Mouse (Mus musculus) hindbrain, embryonic 15.5 days (tissue): ENCODE measurements around the gene Fbxo39. TPM values are rescaled to one million over a fixed set of nuclear protein-coding genes. Genes with fewer than 3 reads are reported as not detected.

Experiments used
- ATAC-seq: fragments of 200-750 bp; cut with Nextera tagmentation; 2 replicates; pipeline ENCODE4 v1.8.0; 2017; ENCODE audit warnings: low read depth, moderate number of reproducible peaks, moderate TSS enrichment; ENCODE audit not compliant: low FRiP score
- H3K27ac ChIP-seq: fragments of 300-500 bp; sonication (generic); replicated peaks from 2 replicates; pipeline ENCODE4 v1.5.1; 2015; ENCODE audit warnings: mild to moderate bottlenecking, inconsistent platforms
- H3K27me3 ChIP-seq: fragments of 300-500 bp; sonication (generic); 2 replicates; pipeline ENCODE4 v1.6.1; 2015; ENCODE audit warnings: control low read depth, inconsistent platforms
- H3K36me3 ChIP-seq: fragments of 300-500 bp; sonication (generic); 2 replicates; pipeline ENCODE4 v1.6.1; 2015; ENCODE audit warnings: control low read depth, inconsistent platforms
- H3K4me1 ChIP-seq: fragments of 300-500 bp; sonication (generic); replicated peaks from 2 replicates; pipeline ENCODE4 v1.6.1; 2015; ENCODE audit warnings: control low read depth, inconsistent platforms
- H3K4me2 ChIP-seq: fragments of 300-500 bp; sonication (generic); 2 replicates; pipeline ENCODE4 v1.6.1; 2015; ENCODE audit warnings: moderate library complexity, mild to moderate bottlenecking, inconsistent platforms
- H3K4me3 ChIP-seq: fragments of 300-500 bp; sonication (generic); 2 replicates; pipeline ENCODE4 v1.5.1; 2015; ENCODE audit warnings: mild to moderate bottlenecking, inconsistent platforms
- H3K9ac ChIP-seq: fragments of 300-500 bp; sonication (generic); 2 replicates; pipeline ENCODE4 v1.6.1; 2015; ENCODE audit warnings: inconsistent platforms
- H3K9me3 ChIP-seq: fragments of 300-500 bp; sonication (generic); 2 replicates; pipeline ENCODE4 v1.6.1; 2016; ENCODE audit warnings: control low read depth, inconsistent platforms
- WGBS: fragments of 180-500 bp; shearing (Covaris S2); methylation state at CpG from one replicate; pipeline ENCODE4 v1.1.7; 2015; 5-methylcytosine and 5-hydroxymethylcytosine counted together
- polyA plus RNA-seq: library from polyadenylated mRNA; unstranded; fragments of >200 nt; fragmentation: Nextera tagmentation; extraction: Ambion mirVana; gene quantifications from 2 replicates; pipeline ENCODE4 v1.2.1, GENCODE M21; 2015

Gene Fbxo39
- polyA plus RNA-seq, result not detected in 2 replicates

- H3K36me3 ChIP-seq, result no peaks in the 10 kb centered on the region
Measured at GRCm38 (mm10) chr11:72314151-72314895, at the start of gene Fbxo39. Gene Fbxo39 (plus strand): TSS chr11:72314444.

GRCm38 (mm10) chr11:72265483-72265882 lies 48.8 kb upstream of the Fbxo39 start:
- Histone ChIP-seq H3K4me3 (peak overlapping the region; percentile 45; the same call in 1 of the 2 replicates), H3K4me2 (peak overlapping the region; percentile 84), H3K4me1 (peaks cover 19% of the 10 kb centered on the region), H3K9me3 (no peaks in the 10 kb centered on the region), H3K36me3 (no peaks in the 10 kb centered on the region), H3K9ac (no peak overlapping the region), H3K27me3 (peaks cover 15% of the 10 kb centered on the region), H3K27ac (no peak overlapping the region)
- 10% methylated on average over 11 of the region's 11 CpGs for WGBS
- peak; percentile 39; the same call in 1 of the 2 replicates for ATAC-seq

More at GRCm38 (mm10) chr11:72314151-72314895, at the start of gene Fbxo39:
- Histone ChIP-seq H3K4me2 (peak within 1 kb of the TSS; percentile 65), H3K4me3 (peak within 1 kb of the TSS; percentile 37), H3K27me3 (peaks cover 20% of the 10 kb centered on the region), H3K27ac (no peak within 1 kb of the TSS), H3K9ac (peak within 1 kb of the TSS; percentile 31; the same call in 1 of the 2 replicates), H3K4me1 (peaks cover 4% of the 10 kb centered on the region), H3K9me3 (no peaks in the 10 kb centered on the region)
- 11% methylated on average over 42 of the region's 42 CpGs for WGBS
- no peak for ATAC-seq

GRCm38 (mm10) chr11:72266207-72266959 lies 47.9 kb upstream of the Fbxo39 start:
- Histone ChIP-seq H3K36me3 (no peaks in the 10 kb centered on the region), H3K27ac (no peak overlapping the region; the same call in 1 of the 2 replicates), H3K4me2 (peak overlapping the region; percentile 84), H3K9me3 (no peaks in the 10 kb centered on the region), H3K27me3 (peaks cover 15% of the 10 kb centered on the region), H3K4me3 (peak overlapping the region; percentile 45), H3K4me1 (peaks cover 19% of the 10 kb centered on the region), H3K9ac (peak overlapping the region; percentile 39)
- WGBS, result 2% methylated on average over 46 of the region's 46 CpGs
- peak; percentile 91 for ATAC-seq

DNA sequence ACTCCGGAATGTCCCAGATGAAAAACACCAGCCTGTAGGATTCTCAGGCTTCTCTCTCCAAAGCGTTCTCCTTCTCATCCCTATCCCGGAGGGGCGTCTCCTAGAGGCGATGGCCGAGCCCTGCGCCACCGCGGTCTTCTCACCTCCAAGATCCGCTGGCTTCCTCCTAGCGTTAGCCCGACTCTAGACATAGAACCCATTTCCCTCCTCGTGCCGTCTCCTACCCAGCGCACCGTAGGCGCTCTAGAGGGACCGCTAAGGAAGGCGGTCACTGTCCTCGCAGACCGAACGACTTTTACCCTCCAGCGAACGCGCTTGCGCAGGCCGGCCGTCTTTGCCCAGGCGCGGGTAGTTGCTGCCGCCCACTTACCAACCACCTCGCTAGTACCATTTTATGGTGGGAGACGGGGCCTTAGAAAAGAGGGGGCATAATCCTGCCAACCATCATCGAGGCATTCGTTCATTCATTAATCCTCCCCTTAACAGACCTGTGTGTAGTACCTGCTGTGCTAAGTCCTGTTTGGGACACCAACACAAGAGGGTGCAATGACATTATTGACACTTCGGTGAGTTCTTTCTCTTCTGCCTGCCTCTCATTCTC lies 47.2 kb upstream of the Fbxo39 start, which contains the start of gene Slc13a5:
Gene Slc13a5, minus strand, starts transcription at position 263 of the 601 bp plus-strand sequence.
- Histone ChIP-seq H3K4me3 (peak within 1 kb of the TSS; percentile 45), H3K9me3 (no peaks in the 10 kb centered on the region), H3K4me2 (peak within 1 kb of the TSS; percentile 84), H3K4me1 (peaks cover 19% of the 10 kb centered on the region), H3K27ac (no peak within 1 kb of the TSS; the same call in 1 of the 2 replicates), H3K36me3 (no peaks in the 10 kb centered on the region), H3K27me3 (peaks cover 15% of the 10 kb centered on the region), H3K9ac (peak within 1 kb of the TSS; percentile 39)
- ATAC-seq, result peak; percentile 70; the same call in 1 of the 2 replicates
- WGBS, result 2% methylated on average over 36 of the region's 36 CpGs

GRCm38 (mm10) chr11:72271761-72272160 lies 42.5 kb upstream of the Fbxo39 start:
- Histone ChIP-seq H3K4me1 (peaks cover 5% of the 10 kb centered on the region), H3K36me3 (no peaks in the 10 kb centered on the region), H3K27ac (no peak overlapping the region), H3K9me3 (no peaks in the 10 kb centered on the region), H3K27me3 (no peaks in the 10 kb centered on the region), H3K4me2 (no peak overlapping the region), H3K9ac (no peak overlapping the region), H3K4me3 (no peak overlapping the region)
- WGBS, result 75% methylated on average over 1 of the region's 1 CpGs
- no peak for ATAC-seq

DNA sequence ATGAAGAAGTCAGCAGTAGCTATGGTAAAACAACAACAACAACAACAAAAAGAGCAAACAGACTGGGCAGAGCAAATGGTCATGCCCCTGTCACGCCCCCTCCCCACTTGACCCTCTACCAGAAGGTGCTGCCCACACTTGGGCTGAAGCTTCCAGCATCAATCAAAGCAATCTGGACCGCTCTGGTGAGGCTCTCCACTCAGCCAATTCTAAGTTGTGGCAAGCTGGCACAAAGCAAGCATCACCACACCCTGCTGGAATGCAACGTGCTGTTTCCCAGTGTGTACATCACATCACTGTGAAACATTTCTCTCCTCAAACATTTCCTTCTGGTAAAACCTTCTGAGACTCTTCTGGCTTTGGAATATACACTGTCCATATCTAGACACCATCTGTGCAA lies 40.9 kb upstream of the Fbxo39 start:
- no peaks in the 10 kb centered on the region for H3K36me3 ChIP-seq
- no peaks in the 10 kb centered on the region for H3K9me3 ChIP-seq
- no peaks in the 10 kb centered on the region for H3K27me3 ChIP-seq
- H3K9ac ChIP-seq, result no peak overlapping the region
- WGBS, result 70% methylated on average over 3 of the region's 3 CpGs
- H3K4me2 ChIP-seq, result no peak overlapping the region
- no peak overlapping the region for H3K4me3 ChIP-seq
- no peak overlapping the region for H3K27ac ChIP-seq
- no peaks in the 10 kb centered on the region for H3K4me1 ChIP-seq
- ATAC-seq, result no peak

DNA sequence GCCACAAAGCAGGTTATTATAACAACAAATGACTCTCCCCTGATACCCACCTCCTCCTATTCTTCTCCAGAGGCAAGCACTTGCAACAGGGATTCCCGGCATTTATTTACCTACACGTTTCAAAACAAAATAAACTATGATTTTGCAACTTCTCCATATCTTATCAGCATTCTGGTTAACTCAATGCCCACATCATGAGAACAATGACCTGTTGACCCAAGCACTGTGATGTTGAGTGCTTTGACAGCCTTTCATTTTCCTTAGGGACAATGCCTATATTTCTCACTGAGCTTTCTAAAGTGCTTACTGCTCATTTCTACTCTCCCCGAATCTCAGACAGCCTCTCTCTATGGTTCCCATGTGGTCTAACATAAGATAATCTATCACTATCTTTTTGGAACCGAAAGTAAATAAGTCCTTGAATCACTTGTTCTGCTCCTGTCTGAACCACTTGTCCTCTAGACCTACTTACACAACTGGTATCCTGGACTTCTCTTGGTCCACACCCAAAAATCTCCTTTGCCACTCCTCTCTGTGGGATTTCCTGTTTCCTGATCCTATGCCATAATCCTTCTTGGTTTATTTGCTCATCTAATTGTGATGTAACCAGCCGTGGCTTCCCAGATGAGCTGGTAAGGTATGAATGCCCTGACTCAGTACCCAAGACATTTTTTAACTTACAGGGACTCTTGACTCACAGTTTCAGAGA lies 32.9 kb upstream of the Fbxo39 start:
- Histone ChIP-seq H3K4me3 (no peak overlapping the region), H3K4me1 (no peaks in the 10 kb centered on the region), H3K27ac (no peak overlapping the region), H3K4me2 (no peak overlapping the region), H3K27me3 (no peaks in the 10 kb centered on the region), H3K9me3 (no peaks in the 10 kb centered on the region), H3K36me3 (no peaks in the 10 kb centered on the region), H3K9ac (no peak overlapping the region)
- 90% methylated on average over 5 of the region's 5 CpGs for WGBS
- no peak for ATAC-seq

DNA sequence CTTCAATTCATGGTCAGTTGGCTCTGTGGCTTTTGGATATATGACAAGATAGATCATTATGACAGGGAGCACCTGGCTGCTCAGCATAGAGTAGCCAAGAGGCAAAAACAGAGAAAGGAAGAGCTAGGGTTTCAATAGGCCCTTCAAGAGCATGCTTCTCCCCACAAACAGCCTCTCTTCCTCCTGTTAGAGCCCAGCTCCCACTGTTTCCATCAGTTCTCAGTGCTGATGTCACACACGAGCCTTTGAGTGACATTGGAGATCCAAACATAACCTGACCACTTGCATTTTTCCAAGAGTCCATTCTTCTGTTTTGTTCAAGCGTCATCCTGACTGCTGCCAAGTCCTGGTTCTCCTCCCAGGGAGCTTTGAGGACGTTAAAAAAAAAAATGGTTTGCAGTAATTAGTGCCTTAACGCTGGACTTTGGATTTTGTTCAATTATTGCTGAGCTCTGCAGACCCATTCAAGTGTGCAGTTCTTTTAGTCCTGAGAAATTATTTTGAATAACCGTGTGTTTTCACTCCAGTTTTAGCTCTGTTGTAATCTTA lies 32.3 kb upstream of the Fbxo39 start:
- H3K4me1 ChIP-seq, result no peaks in the 10 kb centered on the region
- ATAC-seq, result no peak
- no peak overlapping the region for H3K27ac ChIP-seq
- H3K4me3 ChIP-seq, result no peak overlapping the region
- WGBS, result 56% methylated on average over 5 of the region's 5 CpGs
- H3K9me3 ChIP-seq, result no peaks in the 10 kb centered on the region
- no peak overlapping the region for H3K9ac ChIP-seq
- no peaks in the 10 kb centered on the region for H3K36me3 ChIP-seq
- no peaks in the 10 kb centered on the region for H3K27me3 ChIP-seq
- H3K4me2 ChIP-seq, result no peak overlapping the region

GRCm38 (mm10) chr11:72283486-72284224 lies 30.6 kb upstream of the Fbxo39 start:
- Histone ChIP-seq H3K4me3 (no peak overlapping the region), H3K27ac (no peak overlapping the region), H3K4me2 (no peak overlapping the region), H3K36me3 (no peaks in the 10 kb centered on the region), H3K9ac (no peak overlapping the region), H3K9me3 (no peaks in the 10 kb centered on the region), H3K27me3 (no peaks in the 10 kb centered on the region), H3K4me1 (no peaks in the 10 kb centered on the region)
- no peak for ATAC-seq
- WGBS, result 91% methylated on average over 16 of the region's 16 CpGs

DNA sequence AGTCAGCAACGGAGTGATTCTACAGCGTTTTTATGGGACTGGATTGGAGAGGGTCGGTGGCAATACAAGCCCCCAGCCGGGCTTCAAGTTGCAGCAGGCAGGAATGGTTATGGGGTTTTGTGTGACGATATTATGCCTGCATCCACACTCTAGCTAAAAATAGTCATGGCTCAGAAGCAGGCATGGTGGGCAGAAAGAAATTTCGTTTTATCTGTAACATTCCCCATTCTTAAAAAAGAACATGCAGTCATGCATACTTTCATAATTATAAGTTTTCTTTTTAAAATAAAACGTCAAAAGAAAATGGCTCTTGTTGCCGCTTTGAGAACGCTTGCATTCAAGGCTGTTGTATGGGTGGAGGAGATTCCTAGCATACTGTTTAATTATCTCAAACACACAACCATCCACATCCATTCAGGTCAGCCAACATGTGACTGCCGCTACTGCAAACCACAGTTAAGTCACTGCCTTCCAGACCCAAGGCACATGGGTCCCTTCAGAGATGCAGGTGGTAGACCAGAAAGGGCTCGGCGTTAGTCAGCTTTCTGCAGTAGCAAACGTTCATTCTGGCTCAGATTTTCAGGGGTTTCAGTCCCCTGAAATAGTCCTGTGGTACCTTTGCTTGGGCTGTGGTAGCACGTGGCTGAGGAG lies 29.6 kb upstream of the Fbxo39 start:
- 86% methylated on average over 14 of the region's 14 CpGs for WGBS
- H3K9ac ChIP-seq, result no peak overlapping the region
- H3K27ac ChIP-seq, result no peak overlapping the region
- no peaks in the 10 kb centered on the region for H3K36me3 ChIP-seq
- no peaks in the 10 kb centered on the region for H3K27me3 ChIP-seq
- H3K4me1 ChIP-seq, result no peaks in the 10 kb centered on the region
- no peak for ATAC-seq
- no peak overlapping the region for H3K4me3 ChIP-seq
- no peaks in the 10 kb centered on the region for H3K9me3 ChIP-seq
- H3K4me2 ChIP-seq, result no peak overlapping the region
